Mouse (Mus musculus): ENCODE results near the gene Hoxd9. TPM values are rescaled to one million over a fixed set of nuclear protein-coding genes. Genes with fewer than 3 reads are reported as not detected.

The Hoxd9 gene
- polyA plus RNA-seq, 1 experiment from 2014 or later = not detected

- Histone ChIP-seq H3K4me2 (peak overlapping the region; percentile 50), H3K27ac (replicated peaks) (0 out of 2 replicates have a peak overlapping the region, but pooled peaks have one; percentile 0), H3K9me3 (no peaks in the 10 kb centered on the region), H3K4me3 (peak overlapping the region; percentile 36), H3K36me3 (no peaks in the 10 kb centered on the region), H3K27me3 (peaks cover 87% of the 10 kb centered on the region), H3K4me1 (replicated peaks) (peaks cover 11% of the 10 kb centered on the region), H3K9ac (no peak overlapping the region)
- under 1% methylated on average over 53 of the region's 66 CpGs for WGBS
- no peak for ATAC-seq (ENCODE audit: low FRiP score, low read depth)
Observed at GRCm38 (mm10) chr2:74704999-74705466, 7.5 kb downstream of the Hoxd9 start.

GRCm38 (mm10) chr2:74705467-74706089 lies 8.1 kb downstream of the Hoxd9 start:
- H3K27ac ChIP-seq (replicated peaks) = 0 out of 2 replicates have a peak overlapping the region, but pooled peaks have one; percentile 0
- H3K4me3 ChIP-seq = peak overlapping the region; percentile 36
- peak overlapping the region; percentile 50 for H3K4me2 ChIP-seq
- WGBS = under 1% methylated on average over 52 of the region's 85 CpGs
- peaks cover 87% of the 10 kb centered on the region for H3K27me3 ChIP-seq
- ATAC-seq (ENCODE audit: low FRiP score, low read depth) = no peak
- H3K36me3 ChIP-seq = no peaks in the 10 kb centered on the region
- no peaks in the 10 kb centered on the region for H3K9me3 ChIP-seq
- H3K9ac ChIP-seq = no peak overlapping the region
- peaks cover 11% of the 10 kb centered on the region for H3K4me1 ChIP-seq (replicated peaks)

GRCm38 (mm10) chr2:74706393-74706960 lies 8.9 kb downstream of the Hoxd9 start:
- Histone ChIP-seq H3K27me3 (peaks cover 82% of the 10 kb centered on the region), H3K27ac (replicated peaks) (no peak overlapping the region), H3K9me3 (no peaks in the 10 kb centered on the region), H3K4me2 (no peak overlapping the region), H3K4me3 (no peak overlapping the region), H3K36me3 (no peaks in the 10 kb centered on the region), H3K4me1 (replicated peaks) (peaks cover 11% of the 10 kb centered on the region), H3K9ac (no peak overlapping the region)
- WGBS = 1% methylated on average over 13 of the region's 13 CpGs
- ATAC-seq (ENCODE audit: low FRiP score, low read depth) = no peak

- 10% methylated on average over 7 of the region's 7 CpGs for WGBS
- Histone ChIP-seq H3K4me2 (no peak overlapping the region), H3K36me3 (no peaks in the 10 kb centered on the region), H3K9ac (no peak overlapping the region), H3K27me3 (peaks cover 78% of the 10 kb centered on the region), H3K4me1 (replicated peaks) (peaks cover 18% of the 10 kb centered on the region), H3K9me3 (no peaks in the 10 kb centered on the region), H3K4me3 (no peak overlapping the region), H3K27ac (replicated peaks) (no peak overlapping the region)
- ATAC-seq (ENCODE audit: low FRiP score, low read depth) = no peak
Observed at GRCm38 (mm10) chr2:74707599-74707998, 10.1 kb downstream of the Hoxd9 start.

GRCm38 (mm10) chr2:74708676-74709075 lies 11.1 kb downstream of the Hoxd9 start:
- H3K36me3 ChIP-seq = no peaks in the 10 kb centered on the region
- H3K4me3 ChIP-seq = no peak overlapping the region
- H3K27ac ChIP-seq (replicated peaks) = no peak overlapping the region
- no peaks in the 10 kb centered on the region for H3K9me3 ChIP-seq
- H3K4me2 ChIP-seq = no peak overlapping the region
- H3K4me1 ChIP-seq (replicated peaks) = peaks cover 18% of the 10 kb centered on the region
- ATAC-seq (ENCODE audit: low FRiP score, low read depth) = no peak
- peaks cover 78% of the 10 kb centered on the region for H3K27me3 ChIP-seq
- 9% methylated on average over 4 of the region's 4 CpGs for WGBS
- H3K9ac ChIP-seq = no peak overlapping the region

- H3K27me3 ChIP-seq = peaks cover 77% of the 10 kb centered on the region
- peaks cover 18% of the 10 kb centered on the region for H3K4me1 ChIP-seq (replicated peaks)
- H3K9me3 ChIP-seq = no peaks in the 10 kb centered on the region
- no peak for ATAC-seq (ENCODE audit: low FRiP score, low read depth)
- H3K4me2 ChIP-seq = no peak overlapping the region
- no peaks in the 10 kb centered on the region for H3K36me3 ChIP-seq
- H3K4me3 ChIP-seq = no peak overlapping the region
- no peak overlapping the region for H3K27ac ChIP-seq (replicated peaks)
- WGBS = 4% methylated on average over 5 of the region's 5 CpGs
- H3K9ac ChIP-seq = no peak overlapping the region
Observed at GRCm38 (mm10) chr2:74709465-74710419, 12.2 kb downstream of the Hoxd9 start.

- Histone ChIP-seq H3K4me1 (replicated peaks) (peaks cover 12% of the 10 kb centered on the region), H3K36me3 (no peaks in the 10 kb centered on the region), H3K9me3 (no peaks in the 10 kb centered on the region), H3K4me2 (0 out of 2 replicates have a peak overlapping the region, but pooled peaks have one; percentile 11), H3K9ac (no peak overlapping the region), H3K27ac (replicated peaks) (no peak overlapping the region), H3K4me3 (0 out of 2 replicates have a peak overlapping the region, but pooled peaks have one; percentile 4), H3K27me3 (peaks cover 79% of the 10 kb centered on the region)
- ATAC-seq (ENCODE audit: low FRiP score, low read depth) = no peak
- WGBS = 2% methylated on average over 16 of the region's 16 CpGs
Observed at GRCm38 (mm10) chr2:74710929-74711543, 13.5 kb downstream of the Hoxd9 start.

- Histone ChIP-seq H3K27me3 (peaks cover 81% of the 10 kb centered on the region), H3K4me2 (peak within 1 kb of the TSS; percentile 44), H3K4me1 (replicated peaks) (peaks cover 12% of the 10 kb centered on the region), H3K4me3 (peak within 1 kb of the TSS; percentile 34), H3K36me3 (no peaks in the 10 kb centered on the region), H3K27ac (replicated peaks) (peak within 1 kb of the TSS; percentile 73), H3K9ac (peak within 1 kb of the TSS; percentile 3; the same call in 1 of the 2 replicates), H3K9me3 (no peaks in the 10 kb centered on the region)
- no peak; the same call in 1 of the 2 replicates for ATAC-seq (ENCODE audit: low FRiP score, low read depth)
- under 1% methylated on average over 65 of the region's 65 CpGs for WGBS
Observed at GRCm38 (mm10) chr2:74711721-74712621, 14.4 kb downstream of the Hoxd9 start, which contains the start of the genes Hoxd3 and Hoxd4. Gene Hoxd3, plus strand, starts transcription at chr2:74711927. Gene Hoxd4, plus strand, starts transcription at chr2:74711929.

- Histone ChIP-seq H3K27ac (replicated peaks) (no peak overlapping the region; the same call in 1 of the 2 replicates), H3K27me3 (peaks cover 81% of the 10 kb centered on the region), H3K4me2 (no peak overlapping the region), H3K4me1 (replicated peaks) (peaks cover 12% of the 10 kb centered on the region), H3K4me3 (peak overlapping the region; percentile 34), H3K9ac (no peak overlapping the region), H3K36me3 (no peaks in the 10 kb centered on the region), H3K9me3 (no peaks in the 10 kb centered on the region)
- ATAC-seq (ENCODE audit: low FRiP score, low read depth) = no peak
- 6% methylated on average over 19 of the region's 19 CpGs for WGBS
Observed at GRCm38 (mm10) chr2:74713239-74714150, 16.0 kb downstream of the Hoxd9 start.
